Mouse (Mus musculus): ENCODE data around the gene Atp6v0c.

DNA sequence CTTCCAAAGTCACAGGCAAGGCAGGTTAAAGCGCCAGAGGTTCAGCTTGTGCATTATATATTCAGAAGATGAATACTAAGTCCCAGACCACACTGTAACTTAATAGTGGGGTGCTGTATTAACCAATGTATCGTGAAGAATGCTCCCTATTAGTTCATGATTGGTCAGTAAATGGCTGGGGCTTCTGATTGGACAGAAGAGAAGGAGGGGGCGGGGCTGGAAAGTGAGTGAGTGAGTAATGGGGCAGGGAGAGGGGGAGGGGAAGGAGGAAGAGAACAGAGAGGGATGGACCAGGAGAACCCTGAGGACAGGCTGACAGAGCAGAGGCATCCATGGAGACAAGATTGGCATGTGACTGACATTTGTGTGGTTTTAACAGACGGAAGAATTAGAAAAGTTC, 47.3 kb upstream of the Atp6v0c start:
- no peak for TF ChIP-seq MAX (IDR thresholded peaks at IDR 0.05; ENCODE audit: low read length)
- TF ChIP-seq UBTF (IDR thresholded peaks at IDR 0.05; ENCODE audit: borderline replicate concordance, insufficient read depth, low read depth, low read length): no peak
- TF ChIP-seq TCF12 (IDR thresholded peaks at IDR 0.05; ENCODE audit: low read depth, low read length): no peak
- no peak for TF ChIP-seq CTCF (IDR thresholded peaks at IDR 0.05 in 2 of 3, conservative IDR thresholded peaks at IDR 0.05 in 1 of 3; ENCODE audit: control insufficient read depth in 1 of 3, insufficient read depth in 1 of 3, low read depth in 2 of 3, low read length in 3 of 3, poor library complexity in 1 of 3, severe bottlenecking in 1 of 3)
- no peak for TF ChIP-seq ZKSCAN1 (IDR thresholded peaks at IDR 0.05; ENCODE audit: low read depth, low read length)
- no peak for TF ChIP-seq GABPA (IDR thresholded peaks at IDR 0.05; ENCODE audit: low read depth, low read length)
- no peak for TF ChIP-seq EP300 (IDR thresholded peaks at IDR 0.05; ENCODE audit: low read depth in 1 of 2, low read length in 2 of 2)
- TF ChIP-seq TAL1 (IDR thresholded peaks at IDR 0.05; ENCODE audit: low read length): no peak
- peak; percentile 43 for TF ChIP-seq CHD2 (IDR thresholded peaks at IDR 0.05; ENCODE audit: low read length)
- no peak for TF ChIP-seq POLR2A (IDR thresholded peaks at IDR 0.05; ENCODE audit: control insufficient read depth in 1 of 2, insufficient read depth in 1 of 2, low read depth in 1 of 2, low read length in 2 of 2, poor library complexity in 1 of 2)

All from MEL (cell line).